Mouse (Mus musculus) ES-E14 (cell line): ENCODE measurements around the gene Ddx28.

Experiments used
- CHD2 ChIP-seq: IDR thresholded peaks from 2 replicates; pipeline ENCODE4 v1.6.1; 2014; ENCODE audit warnings: mild to moderate bottlenecking, low read depth, low read length, inconsistent platforms
- HCFC1 ChIP-seq: IDR thresholded peaks from 2 replicates; pipeline ENCODE4 v1.6.1; 2012; ENCODE audit warnings: low read length, inconsistent platforms, borderline replicate concordance; ENCODE audit not compliant: insufficient read depth
- MAFK ChIP-seq: IDR thresholded peaks from 2 replicates; pipeline ENCODE4 v1.6.1; 2014; ENCODE audit warnings: mild to moderate bottlenecking, low read depth, low read length, inconsistent platforms; ENCODE audit not compliant: insufficient read depth
- ZNF384 ChIP-seq: IDR thresholded peaks from 2 replicates; pipeline ENCODE4 v1.6.1; 2012; ENCODE audit warnings: low read depth, low read length, inconsistent platforms

- TF ChIP-seq CHD2 (no peak), ZNF384 (no peak), MAFK (no peak), HCFC1 (no peak)
Measured at GRCm38 (mm10) chr8:106054190-106054811, 42.6 kb upstream of the Ddx28 start.
